In genomic region chr7:121706411-121707072, GRCm38 (mm10) we compare ENCODE assay signal across 8 mouse cellular contexts. TPM values are rescaled to one million over a fixed set of nuclear protein-coding genes. Genes with fewer than 3 reads are reported as not detected.
DNase-seq lines count a peak whose midpoint lies in the region; ATAC-seq lines count a peak whose summit lies in the region.

No protein-coding gene starts in this region.

- peaks cover 35% of the 10 kb centered on the region for H3K4me1 ChIP-seq in forebrain, embryonic 16.5 days (replicated peaks; ENCODE audit: control insufficient read depth, insufficient read depth, low read length)
- H3K4me1 ChIP-seq in hindbrain, embryonic 10.5 days (replicated peaks): peaks cover 40% of the 10 kb centered on the region

- H3K4me2 ChIP-seq in forebrain, embryonic 16.5 days (ENCODE audit: low read length): peak overlapping the region; percentile 90

- H3K9ac ChIP-seq in forebrain, embryonic 16.5 days (replicated peaks; ENCODE audit: low read depth, low read length): peak overlapping the region; percentile 82

- H3K36me3 ChIP-seq in forebrain, embryonic 16.5 days (ENCODE audit: control insufficient read depth, insufficient read depth): no peaks in the 10 kb centered on the region
- peaks cover 14% of the 10 kb centered on the region; the same call in 1 of the 2 replicates for H3K36me3 ChIP-seq in hindbrain, embryonic 10.5 days

- WGBS in forebrain, embryonic 16.5 days: under 1% methylated on average over 75 of the region's 77 CpGs
- WGBS in hindbrain, embryonic 10.5 days: under 1% methylated on average over 76 of the region's 77 CpGs

- H3K27ac ChIP-seq in forebrain, embryonic 16.5 days (ENCODE audit: low read length): peak overlapping the region; percentile 89
- H3K27ac ChIP-seq in hindbrain, embryonic 10.5 days: peak overlapping the region; percentile 91

- H3K27me3 ChIP-seq in forebrain, embryonic 16.5 days (replicated peaks; ENCODE audit: control insufficient read depth, insufficient read depth, low read length): no peaks in the 10 kb centered on the region; the same call in 1 of the 2 replicates
- H3K27me3 ChIP-seq in hindbrain, embryonic 10.5 days (ENCODE audit: insufficient read depth, poor library complexity, severe bottlenecking): no peaks in the 10 kb centered on the region

- peak; percentile 58 for DNase-seq in Muller cell, postnatal 12 days (ENCODE audit: inconsistent ontology term)
- DNase-seq in cerebellum, adult 18-20 months: peak; percentile 64 to 73
- DNase-seq in hindbrain, embryonic 10.5 days (ENCODE audit: low spot score): peak; percentile 60
- peak; percentile 47 to 54 for DNase-seq in layer of hippocampus, postnatal 14 days (ENCODE audit: low spot score in 2 of 2)
- DNase-seq in lung, postnatal 25 days (ENCODE audit: low spot score): peak; percentile 60
- DNase-seq in retina, postnatal 1 day: peak; percentile 62
- peak; percentile 57 for DNase-seq in urinary bladder, postnatal 14 days (ENCODE audit: low spot score)

- no peaks in the 10 kb centered on the region for H3K9me3 ChIP-seq in forebrain, embryonic 16.5 days (ENCODE audit: control insufficient read depth, low read length)
- no peaks in the 10 kb centered on the region for H3K9me3 ChIP-seq in hindbrain, embryonic 10.5 days

- peak overlapping the region; percentile 67 for H3K4me3 ChIP-seq in forebrain, embryonic 16.5 days (replicated peaks; ENCODE audit: low read length)
- peak overlapping the region; percentile 95 for H3K4me3 ChIP-seq in hindbrain, embryonic 10.5 days

- peak; percentile 7 for ATAC-seq in forebrain, embryonic 16.5 days

RNA-seq across cellular contexts. Expression of gene Usp31, which starts 0.5 kb away (rescaled TPM):
- polyA plus RNA-seq in forebrain, embryonic 16.5 days (2015; fragmentation: Nextera tagmentation; extraction: Ambion mirVana): 4.0 TPM in 2 replicates
- 2.1 and 3.1 TPM in 2 replicates for polyA plus RNA-seq in hindbrain, embryonic 10.5 days (2016; fragmentation: Nextera tagmentation; extraction: Ambion mirVana)
- total RNA-seq in layer of hippocampus, postnatal 14 days (2021): 10 to 100 TPM; 46.5 to 48.4 TPM

RNA-seq across cellular contexts. Expression of gene Scnn1g, which starts 27.7 kb away (rescaled TPM):
- polyA plus RNA-seq in forebrain, embryonic 16.5 days (2015; fragmentation: Nextera tagmentation; extraction: Ambion mirVana): 0.07 TPM in 1 of 2 replicates, not detected in the other
- polyA plus RNA-seq in hindbrain, embryonic 10.5 days (2016; fragmentation: Nextera tagmentation; extraction: Ambion mirVana): 0.08 and 0.10 TPM in 2 replicates
- total RNA-seq in layer of hippocampus, postnatal 14 days (2021): under 1 TPM in 1 of 2 experiments, not detected in 1; 0.14 TPM

Comparison
In these comparisons a context has a peak if more than half of its experiments do, and no peak if none do; other contexts are left out.
1. Peak in every context shown above with its lines: DNase-seq, ATAC-seq, H3K4me3 ChIP-seq and H3K27ac ChIP-seq.